In genomic region chr4:145052697-145053096, GRCm38 (mm10) we compare ENCODE assay signal across 16 mouse cellular contexts.
A peak's percentile ranks its signal among the peaks of the same experiment; 100 is the strongest.
DNase-seq lines count a peak whose midpoint lies in the region; ATAC-seq and TF ChIP-seq lines count a peak whose summit lies in the region.
"Had no signal": no experiment of that assay in that cellular context is flagged by ENCODE, and none has a peak within 500 bp of the region (broad histone marks: within the 10 kb centered on the region; RNA-seq: fewer than 3 reads in every experiment).

No protein-coding gene starts in this region.

- intact Hi-C loops in left cerebral cortex, postnatal 4 days (cut with DNase I) = loop anchor here (10.0 kb wide), 1 partner anchor 158 kb away; the partner anchor contains the start of gene Dhrs3
- intact Hi-C loops in left cerebral cortex, postnatal 25 days (cut with DNase I) = loop anchor here (10.0 kb wide), 1 partner anchor 288 kb away; no protein-coding TSS in a partner anchor

- peaks cover 49% of the 10 kb centered on the region for H3K4me1 ChIP-seq in heart, embryonic 13.5 days
- H3K4me1 ChIP-seq in cortical plate, adult 2 months (ENCODE audit: control insufficient read depth, insufficient read depth, low read length) = peaks cover 18% of the 10 kb centered on the region

- H3K9me3 ChIP-seq in heart, embryonic 13.5 days = no peaks in the 10 kb centered on the region
- H3K9me3 ChIP-seq: forebrain, embryonic 10.5 days had no signal

- H3K27ac ChIP-seq in heart, embryonic 13.5 days (replicated peaks) = peak overlapping the region; percentile 62
- H3K27ac ChIP-seq in cortical plate, adult 2 months (ENCODE audit: insufficient read depth, low read length) = 0 out of 2 replicates have a peak overlapping the region, but pooled peaks have one; percentile 53
- H3K27ac ChIP-seq: liver, embryonic 14.5 days had no signal

- peaks cover 68% of the 10 kb centered on the region for H3K36me3 ChIP-seq in heart, embryonic 13.5 days

- no peak overlapping the region for H3K4me3 ChIP-seq in heart, embryonic 13.5 days
- H3K4me3 ChIP-seq in cortical plate, adult 2 months (ENCODE audit: insufficient read depth, low read length) = no peak overlapping the region
- H3K4me3 ChIP-seq: forebrain, embryonic 10.5 days had no signal

- no peak for ATAC-seq in heart, embryonic 13.5 days (ENCODE audit: extremely low read depth, insufficient number of reproducible peaks, low FRiP score, low TSS enrichment)
- ATAC-seq: CD4-positive, CD25-positive, alpha-beta regulatory T cell, adult 4 months; Patski had no signal

- H3K9ac ChIP-seq in heart, embryonic 13.5 days = no peak overlapping the region
- H3K9ac ChIP-seq: liver, embryonic 14.5 days had no signal

- no peaks in the 10 kb centered on the region for H3K27me3 ChIP-seq in heart, embryonic 13.5 days (replicated peaks)
- H3K27me3 ChIP-seq: Patski had no signal

- DNase-seq in heart, adult 18-20 months = no peak
- DNase-seq in left cerebral cortex, adult 18-20 months (ENCODE audit: low spot score in 2 of 2) = peak; percentile 46 to 51
- no peak for DNase-seq in left cerebral cortex, postnatal 4 days
- peak; percentile 46 to 82 for DNase-seq in left cerebral cortex, postnatal 25 days (ENCODE audit: low spot score in 2 of 2)
- DNase-seq in embryo, embryonic 9.5 days (ENCODE audit: extremely low spot score) = no peak
- DNase-seq in urinary bladder, postnatal 14 days (ENCODE audit: low spot score) = no peak
- DNase-seq: adrenal gland, postnatal 25 days; cerebellum, adult 18-20 months; embryo, embryonic 11 days; thymus, postnatal 14 days had no signal

- WGBS in heart, embryonic 13.5 days = 17% methylated on average over 1 of the region's 1 CpGs

- no peak for TF ChIP-seq CTCF in cortical plate, adult 2 months (IDR thresholded peaks at IDR 0.05; ENCODE audit: extremely low read depth, insufficient read depth, low read length)

- no peak for TF ChIP-seq POLR2A in cortical plate, adult 2 months (IDR thresholded peaks at IDR 0.05; ENCODE audit: extremely low read depth, insufficient read depth, low read length)

- no peak overlapping the region for H3K4me2 ChIP-seq in heart, embryonic 13.5 days

Comparison
In these comparisons a context has a peak if more than half of its experiments do, and no peak if none do; other contexts are left out.
1. DNase-seq: peak in left cerebral cortex, adult 18-20 months (2 of 2) and left cerebral cortex, postnatal 25 days (2 of 2); none in heart, adult 18-20 months (0 of 2), left cerebral cortex, postnatal 4 days (single experiment), embryo, embryonic 9.5 days (single experiment) and urinary bladder, postnatal 14 days (single experiment).